Mouse (Mus musculus) cerebellum, postnatal 25 days (tissue): ENCODE measurements around the gene Nup210l.

Source experiments
- DNase-seq, 2 experiments: peaks; one replicate each; pipeline ENCODE4 v3.0.0; 2021; ENCODE audit warnings: mixed read lengths in 2 of 2

Gene Nup210l

GRCm38 (mm10) chr3:90183581-90183980 is 79.6 kb downstream of the Nup210l start:
- DNase-seq: peak in 1 of 2 experiments; percentile 22

DNA sequence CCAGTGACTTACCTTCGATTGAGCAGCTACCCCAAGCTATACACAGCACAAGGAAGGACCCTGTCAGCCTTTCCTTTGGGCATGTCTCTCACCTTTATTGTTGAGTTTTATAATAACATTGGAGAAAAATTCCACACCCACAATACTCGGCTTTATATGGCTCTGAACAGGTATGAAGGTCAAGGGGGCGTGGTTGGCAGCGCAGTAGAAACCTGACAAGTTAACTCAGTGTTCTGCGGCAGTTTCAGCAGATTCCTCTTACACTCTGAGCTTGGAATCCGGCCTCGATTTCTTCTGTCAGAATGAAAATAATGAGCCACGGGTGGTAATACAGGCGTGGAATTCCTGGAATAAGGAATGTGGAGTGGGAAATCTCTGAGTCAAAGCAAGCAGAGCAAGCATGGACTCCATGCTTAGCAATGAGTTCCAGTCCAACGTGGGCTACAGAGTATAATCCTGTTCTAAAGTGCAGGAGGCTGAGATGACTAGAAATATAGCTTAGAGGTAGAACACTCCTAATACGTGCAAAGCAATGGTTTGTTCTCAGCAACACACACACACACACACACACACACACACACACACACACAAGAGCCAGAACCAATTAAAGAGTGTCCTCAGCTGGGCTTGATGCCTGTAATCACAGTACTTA is 87.1 kb downstream of the Nup210l start:
- DNase-seq: no peak

DNA sequence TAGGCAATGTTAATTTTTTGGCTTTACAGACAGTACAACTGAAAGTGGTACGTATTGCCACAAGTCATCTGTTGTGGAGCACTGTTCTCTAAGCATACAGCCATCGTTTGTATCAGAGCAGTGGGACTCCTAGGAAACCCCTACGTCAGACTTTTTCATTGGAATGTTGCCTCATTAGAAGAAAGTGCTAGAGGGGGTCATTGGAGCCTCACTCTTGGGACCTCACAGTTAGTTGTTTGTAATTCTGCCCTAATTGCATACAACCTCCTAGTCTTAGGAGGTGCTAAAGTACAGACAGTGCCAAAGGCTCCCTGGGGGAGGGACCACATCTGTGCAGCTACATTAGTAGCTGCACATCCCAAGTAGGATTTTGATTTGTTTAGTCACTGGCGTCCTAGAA is 90.8 kb downstream of the Nup210l start:
- no peak for DNase-seq

DNA sequence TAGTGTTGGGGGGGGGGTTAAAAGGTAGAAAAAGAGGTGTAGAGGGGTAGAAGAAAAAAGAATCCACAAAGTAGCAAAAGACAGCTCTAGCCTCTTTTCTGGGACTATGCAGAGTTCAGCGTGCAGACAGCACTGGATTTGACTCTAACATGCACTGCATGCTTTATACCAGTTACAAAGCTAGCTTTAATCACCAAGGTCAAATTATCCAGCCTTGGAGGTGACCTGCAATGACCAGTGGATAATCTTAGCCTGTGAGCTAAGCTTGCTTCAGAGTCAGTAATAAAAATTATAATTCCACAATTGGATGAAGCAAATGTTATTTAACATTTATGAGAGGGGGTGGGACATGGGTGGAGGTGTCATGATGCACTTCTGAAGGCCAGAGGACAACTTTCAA is 91.7 kb downstream of the Nup210l start:
- DNase-seq: no peak

GRCm38 (mm10) chr3:90197548-90197947 is 93.6 kb downstream of the Nup210l start:
- DNase-seq: no peak

DNA sequence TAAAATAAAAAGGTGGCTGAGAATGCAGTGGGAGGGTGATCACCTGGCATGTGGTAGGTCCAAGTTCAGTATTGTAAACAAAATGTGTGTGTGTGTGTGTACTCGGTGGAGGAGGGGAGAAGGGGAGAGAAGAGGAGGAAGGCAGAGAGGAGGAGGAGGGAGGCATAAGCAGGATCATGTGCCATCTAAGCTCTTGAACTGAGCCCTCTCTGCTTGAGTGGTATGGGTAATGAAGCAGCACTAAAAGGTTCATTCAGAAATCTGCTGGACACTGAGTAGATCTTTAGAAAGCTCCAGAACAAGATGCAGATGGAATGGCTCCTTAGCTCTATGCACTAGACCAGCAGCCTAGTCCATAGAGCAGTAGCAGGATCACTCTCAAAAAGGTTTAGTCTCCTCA is 99.0 kb downstream of the Nup210l start:
- no peak for DNase-seq

- no peak for DNase-seq
Observed at GRCm38 (mm10) chr3:90203619-90204018, 99.7 kb downstream of the Nup210l start.

GRCm38 (mm10) chr3:90204582-90204981 is 100.7 kb downstream of the Nup210l start:
- no peak for DNase-seq

GRCm38 (mm10) chr3:90208662-90209061 is 104.7 kb downstream of the Nup210l start:
- no peak for DNase-seq

GRCm38 (mm10) chr3:90209908-90210566 is 106.1 kb downstream of the Nup210l start:
- no peak for DNase-seq

DNA sequence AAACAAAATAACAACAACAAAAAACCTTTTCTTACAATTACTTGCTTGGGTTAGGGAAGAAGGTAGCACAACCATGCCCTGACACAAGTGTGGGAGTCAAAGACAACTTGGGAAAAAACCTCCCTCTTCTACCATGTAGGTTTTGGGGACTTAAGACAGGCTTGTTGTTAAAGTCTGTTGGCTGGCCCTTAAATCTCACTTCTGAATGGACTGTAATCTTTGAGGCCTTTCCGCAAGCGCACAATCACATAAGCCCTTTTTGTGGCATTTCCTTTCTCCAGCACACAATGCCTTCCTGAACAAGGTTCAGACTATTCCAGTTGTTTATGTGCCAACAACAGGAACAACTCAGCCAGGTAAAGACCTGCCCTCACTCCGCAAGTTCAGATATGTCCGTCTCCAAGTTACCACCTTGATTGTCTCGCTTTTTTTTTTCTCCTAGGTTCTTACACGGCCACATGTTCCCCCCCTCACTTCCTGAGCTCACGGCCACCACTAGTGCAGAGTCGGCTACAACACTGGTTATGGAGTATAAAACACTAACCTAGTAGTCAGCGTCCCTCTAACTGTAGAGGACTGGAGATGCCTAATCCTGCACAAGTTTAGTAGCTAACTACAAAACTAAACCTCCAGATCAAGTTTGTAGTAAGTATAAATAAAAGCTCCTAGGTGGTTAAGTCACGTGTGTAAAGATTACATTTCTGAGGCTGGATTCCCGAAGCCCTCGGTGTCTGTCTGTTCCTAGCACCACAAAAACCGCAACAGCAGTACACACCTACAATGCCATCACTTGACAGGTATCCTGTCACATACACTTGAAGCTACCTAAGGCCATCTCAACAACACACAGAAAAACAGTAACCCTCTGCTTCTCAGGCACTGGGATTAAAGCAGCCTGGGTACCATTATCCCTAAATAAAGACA is 107.8 kb downstream of the Nup210l start:
- no peak for DNase-seq

- no peak for DNase-seq
Observed at GRCm38 (mm10) chr3:90212723-90213122, 108.8 kb downstream of the Nup210l start.

DNA sequence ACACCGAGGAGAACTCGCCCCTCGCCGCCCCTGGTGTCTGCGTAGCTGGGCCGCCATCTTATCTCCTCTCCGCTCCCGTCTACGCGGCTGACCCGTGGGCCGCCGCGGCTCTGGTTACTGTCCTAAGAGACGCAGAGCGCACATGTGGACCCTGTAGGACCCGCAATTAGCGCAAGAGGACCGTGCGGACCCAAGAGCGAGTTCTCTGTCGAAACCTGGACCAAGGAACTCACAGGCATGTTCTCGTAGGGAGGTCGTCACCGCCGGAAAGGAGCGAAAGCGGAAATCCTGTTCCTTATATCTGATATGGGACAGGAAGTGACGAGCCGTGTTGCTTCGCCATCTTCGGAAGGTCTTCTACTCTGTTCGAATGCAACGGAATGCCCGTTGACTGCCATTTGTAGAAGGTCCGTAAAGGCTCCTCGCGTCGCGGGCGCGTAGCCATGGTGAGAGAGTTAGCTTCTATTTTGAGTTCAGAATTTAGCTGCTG is 109.5 kb downstream of the Nup210l start, which contains the start of the genes Rps27 and Rab13:
TSS of gene Rps27 (minus strand) at position 275 of the 490 bp plus-strand sequence.
TSS of gene Rab13 (plus strand) at position 319 of the 490 bp plus-strand sequence.
- DNase-seq: peak; percentile 88

- peak; percentile 25 to 51 for DNase-seq
Observed at GRCm38 (mm10) chr3:90213956-90214684, 110.2 kb downstream of the Nup210l start.

DNA sequence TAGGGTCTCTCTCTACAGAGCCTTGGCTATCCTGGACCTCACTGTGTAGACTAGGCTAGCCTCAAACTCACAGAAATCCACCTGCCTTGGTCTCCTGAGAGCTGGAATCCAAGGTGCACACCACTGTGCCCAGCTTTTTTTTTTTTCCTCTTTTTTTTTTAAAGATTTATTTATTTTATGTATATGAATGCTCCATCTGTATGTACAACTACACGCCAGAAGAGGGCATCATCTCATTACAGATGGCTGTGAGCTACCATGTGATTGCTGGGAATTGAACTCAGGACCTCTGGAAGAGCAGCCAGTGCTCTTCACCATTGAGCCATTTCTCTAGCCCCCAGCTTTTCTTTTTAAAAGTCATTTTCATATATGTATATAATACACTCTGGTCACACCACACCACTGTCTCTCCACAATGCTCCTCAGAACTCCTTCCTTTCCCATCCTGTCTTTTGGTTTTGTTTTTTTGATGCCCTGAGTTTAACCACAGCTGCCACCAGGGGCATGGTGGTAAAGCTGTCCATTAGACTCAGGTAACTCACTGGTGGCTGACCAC is 112.0 kb downstream of the Nup210l start:
- no peak for DNase-seq

DNA sequence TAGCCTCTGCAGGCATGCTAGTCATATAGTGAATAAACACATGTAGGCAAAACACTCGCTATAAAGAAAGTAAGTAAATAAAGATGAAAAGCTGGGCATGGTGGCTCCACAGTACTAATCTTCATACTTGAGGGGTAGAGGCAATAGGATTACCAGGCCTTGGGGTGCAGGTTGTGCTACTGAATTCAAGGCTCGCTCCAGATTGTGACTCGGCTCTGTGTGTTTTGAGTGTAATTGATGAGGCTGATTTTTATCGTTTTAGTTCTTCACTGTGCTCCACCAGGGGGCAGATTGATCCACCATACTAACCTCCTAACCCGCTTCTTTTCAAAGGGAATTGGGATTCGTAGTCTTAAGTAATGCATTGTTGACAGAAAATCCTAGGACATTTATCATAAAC is 116.2 kb downstream of the Nup210l start:
- DNase-seq: peak; percentile 64 to 77

GRCm38 (mm10) chr3:90220531-90220951 is 116.6 kb downstream of the Nup210l start:
- DNase-seq: peak; percentile 55 to 66

GRCm38 (mm10) chr3:90221123-90221522 is 117.2 kb downstream of the Nup210l start:
- DNase-seq: no peak

GRCm38 (mm10) chr3:90222455-90222854 is 118.5 kb downstream of the Nup210l start:
- DNase-seq: no peak

GRCm38 (mm10) chr3:90222941-90223340 is 119.0 kb downstream of the Nup210l start:
- DNase-seq: no peak

DNA sequence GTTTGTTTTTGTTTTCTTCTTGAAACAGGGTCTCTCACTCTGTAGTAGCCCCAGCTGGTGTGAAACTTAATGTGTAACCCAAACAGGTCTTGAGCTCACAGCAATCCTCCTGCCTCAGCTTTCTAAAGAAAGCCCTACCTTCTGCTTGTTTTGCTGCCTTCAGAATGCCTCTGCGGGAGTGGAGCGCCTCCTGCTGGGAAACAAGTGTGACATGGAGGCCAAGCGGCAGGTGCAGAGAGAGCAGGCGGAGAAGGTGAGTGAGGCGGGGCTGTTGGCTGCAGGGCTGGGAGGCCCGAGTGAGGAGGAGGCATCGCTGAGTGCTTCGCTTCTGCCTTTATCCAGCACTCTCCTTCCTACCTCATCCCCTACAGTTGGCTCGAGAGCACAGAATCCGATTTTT is 120.4 kb downstream of the Nup210l start:
- DNase-seq: peak in 1 of 2 experiments; percentile 25

- no peak for DNase-seq
Observed at GRCm38 (mm10) chr3:90231075-90231474, 127.1 kb downstream of the Nup210l start.
